Mouse (Mus musculus) limb, embryonic 15.5 days (tissue): ENCODE measurements around the gene Ncam1. TPM values are rescaled to one million over a fixed set of nuclear protein-coding genes. Genes with fewer than 3 reads are reported as not detected.

Experiments used
- ATAC-seq: fragments of 200-750 bp; cut with Nextera tagmentation; 2 replicates; pipeline ENCODE4 v1.8.0; 2017; ENCODE audit warnings: low read depth, moderate TSS enrichment; ENCODE audit not compliant: insufficient number of reproducible peaks, low FRiP score, low TSS enrichment
- H3K27ac ChIP-seq: fragments of 300-500 bp; sonication (generic); 2 replicates; pipeline ENCODE4 v1.5.1; 2015; ENCODE audit warnings: moderate library complexity, mild to moderate bottlenecking, inconsistent platforms
- H3K27me3 ChIP-seq: fragments of 300-500 bp; sonication (generic); 2 replicates; pipeline ENCODE4 v1.6.1; 2015; ENCODE audit warnings: inconsistent platforms
- H3K36me3 ChIP-seq: fragments of 300-500 bp; sonication (generic); 2 replicates; pipeline ENCODE4 v1.6.1; 2015; ENCODE audit warnings: inconsistent platforms
- H3K4me1 ChIP-seq: fragments of 300-500 bp; sonication (generic); 2 replicates; pipeline ENCODE4 v1.6.1; 2015; ENCODE audit warnings: inconsistent platforms
- H3K4me2 ChIP-seq: fragments of 300-500 bp; sonication (generic); 2 replicates; pipeline ENCODE4 v1.6.1; 2015; ENCODE audit warnings: mild to moderate bottlenecking, inconsistent platforms
- H3K4me3 ChIP-seq: fragments of 300-500 bp; sonication (generic); 2 replicates; pipeline ENCODE4 v1.5.1; 2015; ENCODE audit warnings: mild to moderate bottlenecking, inconsistent platforms
- H3K9ac ChIP-seq: fragments of 300-500 bp; sonication (generic); 2 replicates; pipeline ENCODE4 v1.6.1; 2015; ENCODE audit warnings: inconsistent platforms
- H3K9me3 ChIP-seq: fragments of 300-500 bp; sonication (generic); 2 replicates; pipeline ENCODE4 v1.6.1; 2016; ENCODE audit warnings: inconsistent platforms
- whole genome bisulfite sequencing: fragments of 180-500 bp; shearing (Covaris S2); methylation state at CpG from one replicate; pipeline ENCODE4 v1.1.7; 2015; 5-methylcytosine and 5-hydroxymethylcytosine counted together
- polyA plus RNA-seq: library from polyadenylated mRNA; unstranded; fragments of >200 nt; fragmentation: Nextera tagmentation; extraction: Ambion mirVana; gene quantifications from 2 replicates; pipeline ENCODE4 v1.2.1, GENCODE M21; 2015

Ncam1 gene
- polyA plus RNA-seq, 1 experiment from 2014 or later = 79.1 TPM

GRCm38 (mm10) chr9:49509094-49509493 is 289.6 kb downstream of the Ncam1 start:
- Histone ChIP-seq H3K4me3 (no peak overlapping the region), H3K27me3 (no peaks in the 10 kb centered on the region), H3K9me3 (no peaks in the 10 kb centered on the region), H3K27ac (no peak overlapping the region), H3K9ac (no peak overlapping the region), H3K36me3 (peaks cover 30% of the 10 kb centered on the region), H3K4me2 (no peak overlapping the region), H3K4me1 (no peaks in the 10 kb centered on the region)
- WGBS = 91% methylated on average over 3 of the region's 3 CpGs
- no peak for ATAC-seq

GRCm38 (mm10) chr9:49507829-49508585 is 290.7 kb downstream of the Ncam1 start:
- no peak overlapping the region for H3K4me2 ChIP-seq
- H3K9ac ChIP-seq = no peak overlapping the region
- no peaks in the 10 kb centered on the region for H3K4me1 ChIP-seq
- H3K36me3 ChIP-seq = peaks cover 30% of the 10 kb centered on the region
- H3K4me3 ChIP-seq = no peak overlapping the region
- no peak overlapping the region for H3K27ac ChIP-seq
- WGBS = 87% methylated on average over 9 of the region's 9 CpGs
- H3K27me3 ChIP-seq = no peaks in the 10 kb centered on the region
- H3K9me3 ChIP-seq = no peaks in the 10 kb centered on the region
- ATAC-seq = no peak

- H3K4me2 ChIP-seq = no peak overlapping the region
- no peaks in the 10 kb centered on the region for H3K9me3 ChIP-seq
- H3K4me3 ChIP-seq = no peak overlapping the region
- WGBS = 52% methylated on average over 5 of the region's 5 CpGs
- ATAC-seq = no peak
- peaks cover 29% of the 10 kb centered on the region for H3K36me3 ChIP-seq
- H3K4me1 ChIP-seq = no peaks in the 10 kb centered on the region
- no peaks in the 10 kb centered on the region for H3K27me3 ChIP-seq
- H3K27ac ChIP-seq = no peak overlapping the region
- H3K9ac ChIP-seq = no peak overlapping the region
These were observed 294.1 kb downstream of the Ncam1 start for GRCm38 (mm10) chr9:49504658-49505057.

GRCm38 (mm10) chr9:49502245-49502644 is 296.5 kb downstream of the Ncam1 start:
- 88% methylated on average over 4 of the region's 4 CpGs for WGBS
- no peak for ATAC-seq
- Histone ChIP-seq H3K27ac (no peak overlapping the region), H3K4me3 (no peak overlapping the region), H3K4me2 (no peak overlapping the region), H3K4me1 (no peaks in the 10 kb centered on the region), H3K9ac (no peak overlapping the region), H3K9me3 (no peaks in the 10 kb centered on the region), H3K27me3 (no peaks in the 10 kb centered on the region), H3K36me3 (peaks cover 10% of the 10 kb centered on the region)

GRCm38 (mm10) chr9:49499878-49500277 is 298.8 kb downstream of the Ncam1 start:
- Histone ChIP-seq H3K9me3 (no peaks in the 10 kb centered on the region), H3K4me2 (no peak overlapping the region), H3K9ac (no peak overlapping the region), H3K4me1 (no peaks in the 10 kb centered on the region), H3K27ac (no peak overlapping the region), H3K4me3 (no peak overlapping the region), H3K36me3 (no peaks in the 10 kb centered on the region), H3K27me3 (no peaks in the 10 kb centered on the region)
- 85% methylated on average over 2 of the region's 2 CpGs for WGBS
- no peak for ATAC-seq

GRCm38 (mm10) chr9:49493979-49494649 is 304.6 kb downstream of the Ncam1 start:
- H3K9ac ChIP-seq = no peak overlapping the region
- ATAC-seq = no peak
- H3K4me2 ChIP-seq = no peak overlapping the region

GRCm38 (mm10) chr9:49490609-49491008 is 308.1 kb downstream of the Ncam1 start:
- H3K4me1 ChIP-seq = peaks cover 17% of the 10 kb centered on the region
- no peaks in the 10 kb centered on the region; the same call in 1 of the 2 replicates for H3K27me3 ChIP-seq
- no peak overlapping the region for H3K4me2 ChIP-seq
- no peak overlapping the region for H3K9ac ChIP-seq
- H3K9me3 ChIP-seq = no peaks in the 10 kb centered on the region
- H3K36me3 ChIP-seq = no peaks in the 10 kb centered on the region
- H3K27ac ChIP-seq = no peak overlapping the region
- WGBS = 76% methylated on average over 4 of the region's 4 CpGs
- no peak overlapping the region for H3K4me3 ChIP-seq
- ATAC-seq = no peak

More at GRCm38 (mm10) chr9:49493979-49494649, 304.6 kb downstream of the Ncam1 start:
- Histone ChIP-seq H3K27ac (peak overlapping the region; percentile 8; the same call in 1 of the 2 replicates), H3K9me3 (no peaks in the 10 kb centered on the region), H3K27me3 (no peaks in the 10 kb centered on the region; the same call in 1 of the 2 replicates), H3K4me3 (no peak overlapping the region), H3K4me1 (peaks cover 5% of the 10 kb centered on the region), H3K36me3 (no peaks in the 10 kb centered on the region)
- 2% methylated on average over 4 of the region's 4 CpGs for WGBS

GRCm38 (mm10) chr9:49488912-49489895 is 309.5 kb downstream of the Ncam1 start:
- Histone ChIP-seq H3K4me3 (no peak overlapping the region), H3K27ac (no peak overlapping the region), H3K9ac (no peak overlapping the region), H3K4me1 (peaks cover 29% of the 10 kb centered on the region), H3K9me3 (no peaks in the 10 kb centered on the region), H3K36me3 (no peaks in the 10 kb centered on the region), H3K4me2 (no peak overlapping the region), H3K27me3 (peaks cover 1% of the 10 kb centered on the region; the same call in 1 of the 2 replicates)
- 0 out of 2 replicates have a peak, but pooled peaks have one; percentile 14 for ATAC-seq
- WGBS = 25% methylated on average over 16 of the region's 16 CpGs

- H3K4me3 ChIP-seq = no peak overlapping the region
- H3K27ac ChIP-seq = no peak overlapping the region
- H3K4me1 ChIP-seq = peaks cover 31% of the 10 kb centered on the region
- H3K4me2 ChIP-seq = no peak overlapping the region
- no peaks in the 10 kb centered on the region for H3K9me3 ChIP-seq
- H3K27me3 ChIP-seq = peaks cover 3% of the 10 kb centered on the region; the same call in 1 of the 2 replicates
- WGBS = 65% methylated on average over 7 of the region's 7 CpGs
- H3K36me3 ChIP-seq = no peaks in the 10 kb centered on the region
- no peak for ATAC-seq
- no peak overlapping the region for H3K9ac ChIP-seq
These were observed 310.5 kb downstream of the Ncam1 start for GRCm38 (mm10) chr9:49488258-49488657.

- 65% methylated on average over 6 of the region's 6 CpGs for WGBS
- no peak for ATAC-seq
- no peaks in the 10 kb centered on the region for H3K36me3 ChIP-seq
These were observed 311.1 kb downstream of the Ncam1 start for GRCm38 (mm10) chr9:49487657-49487943.

GRCm38 (mm10) chr9:49486805-49487656 is 311.7 kb downstream of the Ncam1 start:
- Histone ChIP-seq H3K27me3 (peaks cover 3% of the 10 kb centered on the region; the same call in 1 of the 2 replicates), H3K9ac (no peak overlapping the region), H3K4me3 (no peak overlapping the region), H3K4me1 (peaks cover 31% of the 10 kb centered on the region), H3K27ac (no peak overlapping the region), H3K4me2 (no peak overlapping the region), H3K9me3 (no peaks in the 10 kb centered on the region), H3K36me3 (no peaks in the 10 kb centered on the region)
- no peak for ATAC-seq
- WGBS = 79% methylated on average over 9 of the region's 9 CpGs

More at GRCm38 (mm10) chr9:49487657-49487943, 311.1 kb downstream of the Ncam1 start:
- no peaks in the 10 kb centered on the region for H3K9me3 ChIP-seq
- H3K9ac ChIP-seq = no peak overlapping the region
- peaks cover 3% of the 10 kb centered on the region; the same call in 1 of the 2 replicates for H3K27me3 ChIP-seq
- no peak overlapping the region for H3K4me2 ChIP-seq
- H3K27ac ChIP-seq = no peak overlapping the region
- no peak overlapping the region for H3K4me3 ChIP-seq
- peaks cover 31% of the 10 kb centered on the region for H3K4me1 ChIP-seq
